Mouse (Mus musculus): ENCODE results near the gene Per3.
"Not testable (repeated sequence)": the region's sequence is repeated elsewhere in the genome, so short reads cannot be mapped to it uniquely, and the experiment has no call there.

Gene Per3

DNA sequence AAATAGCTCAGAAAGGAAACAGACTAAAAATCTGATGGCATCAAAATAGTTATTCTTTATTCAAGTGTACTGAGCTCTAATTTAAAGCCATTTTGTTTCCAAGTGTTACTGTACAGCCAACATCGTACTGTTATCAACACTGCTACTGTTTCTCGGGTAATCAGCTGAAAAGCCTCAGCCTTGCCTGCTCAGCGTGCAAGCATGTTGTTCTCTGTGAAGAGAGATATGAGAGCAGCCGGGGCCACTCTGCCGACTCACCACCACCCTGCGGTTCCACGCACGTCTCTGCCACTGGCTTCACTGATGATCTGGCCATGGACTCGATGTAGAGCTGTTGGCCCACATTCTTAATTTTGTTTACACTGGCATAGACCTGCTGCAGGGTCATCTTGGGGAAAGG lies 20.3 kb downstream of the Per3 start:
- DNase-seq (ENCODE audit: low spot score in 2 of 2): no peak

DNA sequence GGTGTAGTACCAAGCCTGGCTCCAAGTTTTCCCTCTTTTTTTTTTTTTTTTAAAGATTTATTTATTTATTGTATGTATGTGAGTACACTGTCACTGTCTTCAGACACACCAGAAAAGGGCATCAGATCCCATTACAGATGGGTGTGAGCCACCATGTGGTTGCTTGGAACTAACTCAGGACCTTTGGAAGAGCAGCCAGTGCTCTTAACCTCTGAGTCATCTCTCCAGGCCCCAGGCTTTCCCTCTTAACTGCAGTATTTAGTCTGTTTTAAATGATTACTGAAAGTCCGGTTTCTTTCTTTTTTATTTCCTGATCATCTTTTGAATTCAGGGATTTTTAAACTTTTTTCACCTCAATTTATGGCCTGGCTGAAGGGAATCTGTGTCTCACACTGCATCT lies 27.1 kb downstream of the Per3 start:
- not testable (repeated sequence) for DNase-seq (ENCODE audit: low spot score in 2 of 2)

DNA sequence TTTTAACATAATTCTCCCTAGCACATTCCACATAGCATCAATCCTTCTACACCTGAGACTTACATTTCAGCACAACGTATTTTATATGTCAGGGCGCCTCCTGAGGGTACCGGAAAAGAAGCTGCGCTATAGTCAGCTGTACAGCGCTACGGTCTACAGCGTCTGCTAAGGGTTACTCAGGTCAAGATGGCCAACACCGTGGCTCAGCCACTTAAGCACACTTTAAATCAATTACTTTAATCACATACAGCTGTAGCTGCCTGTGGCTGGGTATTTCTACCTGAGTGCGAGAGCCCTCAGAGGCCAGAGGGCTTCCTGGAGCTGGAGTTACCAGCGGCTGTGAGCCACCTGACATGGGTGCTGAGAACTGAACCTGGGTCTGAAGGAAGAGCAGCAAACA lies 28.5 kb downstream of the Per3 start:
- no peak for DNase-seq (ENCODE audit: low spot score in 2 of 2)

DNA sequence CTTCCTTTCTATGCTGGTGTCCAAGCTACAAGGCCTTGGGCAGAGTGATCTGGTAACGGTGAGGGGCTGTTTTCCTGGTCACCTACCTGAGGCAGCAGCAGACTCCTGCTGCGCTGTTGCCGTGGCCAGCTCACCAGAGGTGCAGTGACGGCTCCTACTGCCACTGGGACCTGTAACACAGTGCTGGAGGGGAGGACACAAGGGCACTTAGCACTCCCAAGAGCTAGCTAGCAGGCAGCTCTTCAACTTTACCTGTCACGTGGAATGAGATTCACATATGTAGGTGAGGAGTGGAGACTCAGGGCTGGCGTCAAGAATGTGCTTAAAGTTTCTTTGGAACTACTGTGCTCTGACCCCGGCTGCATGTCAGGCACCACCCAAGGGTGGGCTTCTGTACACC lies 34.1 kb downstream of the Per3 start:
- no peak for DNase-seq (ENCODE audit: low spot score in 2 of 2)

DNA sequence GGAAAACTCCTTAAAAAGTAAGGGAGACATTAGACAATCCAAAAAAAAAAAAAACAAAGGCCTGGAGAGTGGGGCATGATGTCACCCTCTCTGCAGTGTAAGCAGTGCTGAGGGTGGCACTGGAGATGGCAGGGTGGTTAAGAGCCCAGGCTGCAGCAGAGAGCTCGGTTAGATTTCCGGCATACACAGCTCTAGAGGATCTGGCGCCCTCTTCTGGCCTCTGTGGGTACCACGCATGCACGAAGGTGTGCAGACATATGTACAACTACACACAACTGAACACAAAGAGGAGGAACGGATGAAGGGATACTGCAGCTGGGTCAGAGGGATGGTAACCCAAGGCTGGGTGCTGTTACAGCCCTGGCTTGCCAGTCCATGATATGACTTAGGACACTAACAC lies 37.5 kb downstream of the Per3 start:
- peak; percentile 63 to 74 for DNase-seq (ENCODE audit: low spot score in 2 of 2)

DNA sequence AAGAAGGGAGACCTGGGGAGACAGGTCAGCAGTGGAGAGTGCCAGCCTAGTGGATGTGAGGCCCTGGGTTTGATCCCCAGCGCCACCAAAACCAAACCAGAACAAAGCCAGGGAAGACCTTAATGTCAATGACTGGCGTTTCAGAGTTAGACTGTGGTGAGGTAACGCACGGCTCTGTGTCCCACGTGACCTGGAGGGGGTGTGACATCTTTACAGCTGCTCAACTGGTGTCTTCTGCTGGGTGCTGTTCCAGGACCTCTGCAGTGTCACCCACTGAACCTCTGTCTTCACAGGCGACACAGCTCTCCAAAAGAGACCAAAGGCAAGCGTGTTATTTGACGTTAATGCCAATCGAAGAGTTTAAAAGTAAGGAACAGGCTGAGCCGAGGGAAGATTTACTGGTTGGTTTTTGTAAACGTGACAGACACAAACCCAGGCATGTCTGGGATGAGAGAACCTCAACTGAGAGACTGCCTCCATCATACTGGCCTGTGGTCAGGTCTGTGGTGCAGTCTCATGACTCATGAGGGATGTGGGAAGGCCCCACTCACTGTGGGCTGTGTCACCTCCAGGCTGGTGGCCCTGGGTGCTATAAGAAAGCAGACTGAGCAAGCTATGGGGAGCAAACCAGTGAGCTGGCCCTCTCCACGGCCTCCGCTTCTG lies 38.7 kb downstream of the Per3 start:
- peak; percentile 76 to 87 for DNase-seq (ENCODE audit: low spot score in 2 of 2)

DNA sequence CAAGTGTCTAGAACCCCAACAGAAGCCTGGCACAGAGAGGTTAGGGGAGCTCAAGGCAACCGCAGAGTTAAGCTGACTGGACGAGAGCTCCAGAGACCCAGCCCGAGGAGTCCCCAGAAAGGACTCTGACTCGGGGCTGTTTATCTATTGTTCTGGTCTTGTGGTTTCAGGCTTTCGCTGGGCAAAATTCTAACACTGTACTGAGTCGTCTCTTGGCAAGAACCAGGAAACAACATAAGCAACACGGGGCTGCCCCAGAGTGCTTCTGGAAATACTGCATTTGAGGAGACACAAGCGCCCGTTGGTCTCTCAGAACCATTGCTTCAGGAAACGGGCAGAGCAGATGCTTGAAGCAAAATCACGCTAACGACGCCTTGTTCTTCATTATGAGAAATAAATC lies 43.1 kb downstream of the Per3 start:
- DNase-seq (ENCODE audit: low spot score in 2 of 2): no peak

DNA sequence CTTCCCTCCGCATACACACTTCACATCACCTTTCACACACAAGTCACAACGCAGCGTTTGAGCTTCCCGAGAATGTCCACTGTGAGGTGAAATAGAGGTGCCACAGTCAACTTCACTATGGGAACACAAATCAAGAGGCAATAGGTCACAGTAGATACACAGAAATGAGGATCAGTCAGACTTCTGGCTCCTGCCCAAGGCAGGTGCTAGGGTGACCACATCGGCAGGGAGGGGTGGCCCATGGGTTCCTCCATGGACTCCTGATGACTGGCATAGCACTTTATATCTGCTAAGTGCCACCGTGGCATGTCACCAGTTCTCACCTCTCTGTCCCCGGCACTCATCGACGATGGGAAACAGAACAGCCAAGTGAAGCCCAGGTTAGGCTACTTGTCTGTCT lies 45.8 kb downstream of the Per3 start:
- DNase-seq (ENCODE audit: low spot score in 2 of 2): no peak

DNA sequence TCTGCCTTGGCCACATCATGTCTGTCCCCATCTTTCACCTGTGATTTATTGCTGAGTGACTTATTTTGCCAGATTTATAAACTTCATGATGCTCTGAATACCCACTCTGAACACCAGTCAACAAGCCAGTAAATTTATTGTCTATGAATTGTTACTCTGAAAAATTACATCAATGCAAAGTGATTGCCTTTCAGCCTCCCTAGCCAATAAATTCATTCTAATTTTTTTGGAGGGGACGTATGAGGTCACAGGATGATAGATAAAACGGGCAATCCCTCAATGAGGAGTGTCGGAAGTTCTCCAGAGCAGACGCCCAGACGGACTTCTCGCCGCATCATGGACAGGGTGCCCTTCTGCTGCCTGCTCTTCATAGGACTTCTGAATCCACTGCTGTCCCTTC lies 47.7 kb downstream of the Per3 start, which contains the start of gene Uts2:
Gene Uts2 (plus strand): TSS at position 301 of the 400 bp plus-strand sequence.
- no peak for DNase-seq (ENCODE audit: low spot score in 2 of 2)

DNA sequence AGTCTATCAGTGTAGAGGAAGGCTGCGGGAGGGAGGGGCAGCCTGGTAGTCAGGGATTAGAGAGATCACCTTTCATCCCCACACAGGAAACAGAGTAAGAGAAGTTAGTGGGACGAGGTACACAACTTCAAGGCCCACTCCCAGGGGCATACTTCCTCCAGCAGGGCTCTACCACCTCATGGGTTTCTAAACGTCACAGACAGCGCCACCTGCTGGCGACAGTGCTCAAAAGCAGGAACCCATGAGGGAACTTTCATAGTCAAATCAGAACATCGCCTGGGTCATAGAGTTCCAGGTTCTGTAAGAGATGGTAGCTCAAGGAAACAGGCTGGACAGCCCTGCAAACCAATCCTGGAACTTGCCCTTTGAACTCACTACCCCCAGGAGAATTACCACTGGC lies 54.3 kb downstream of the Per3 start:
- DNase-seq (ENCODE audit: low spot score in 2 of 2): peak in 1 of 2 experiments; percentile 26

DNA sequence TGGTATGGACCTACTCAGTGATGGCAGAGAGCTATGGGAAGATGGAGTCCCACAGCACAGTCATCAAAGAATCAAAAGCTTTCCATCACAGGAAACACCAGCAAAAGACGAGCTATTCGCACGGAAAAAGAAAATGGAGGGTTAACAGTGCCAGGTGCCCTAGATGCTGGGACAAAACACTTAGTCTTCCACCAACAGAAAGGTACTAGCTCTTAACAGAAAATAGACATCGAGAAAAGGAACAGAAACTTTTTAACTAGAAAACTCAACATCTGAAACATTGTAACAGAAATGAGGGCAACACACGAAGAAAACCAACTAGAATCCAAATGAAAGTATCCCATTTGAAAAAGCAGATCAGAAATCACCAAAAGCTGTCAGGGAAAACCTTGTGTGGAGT lies 64.3 kb downstream of the Per3 start:
- no peak for DNase-seq (ENCODE audit: low spot score in 2 of 2)

DNA sequence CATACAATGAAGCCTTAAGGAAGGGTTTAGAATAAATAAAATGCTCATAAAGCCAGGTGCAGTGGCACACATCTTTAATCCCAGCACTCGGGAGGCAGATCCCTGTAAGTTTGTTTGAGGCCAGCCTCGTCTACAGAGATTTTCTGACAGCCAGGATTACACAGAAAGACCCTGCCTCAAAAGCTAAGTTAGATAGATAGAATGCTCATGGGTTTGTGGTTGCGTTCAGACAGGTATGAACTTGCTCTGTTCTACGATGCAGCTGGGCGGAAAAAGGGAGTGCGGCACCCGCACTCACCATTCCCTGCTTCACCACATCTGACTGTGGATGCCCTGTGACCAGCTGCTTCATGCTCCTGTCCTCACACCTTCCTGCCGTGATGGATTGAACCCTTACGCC lies 65.0 kb downstream of the Per3 start:
- no peak for DNase-seq (ENCODE audit: low spot score in 2 of 2)

DNA sequence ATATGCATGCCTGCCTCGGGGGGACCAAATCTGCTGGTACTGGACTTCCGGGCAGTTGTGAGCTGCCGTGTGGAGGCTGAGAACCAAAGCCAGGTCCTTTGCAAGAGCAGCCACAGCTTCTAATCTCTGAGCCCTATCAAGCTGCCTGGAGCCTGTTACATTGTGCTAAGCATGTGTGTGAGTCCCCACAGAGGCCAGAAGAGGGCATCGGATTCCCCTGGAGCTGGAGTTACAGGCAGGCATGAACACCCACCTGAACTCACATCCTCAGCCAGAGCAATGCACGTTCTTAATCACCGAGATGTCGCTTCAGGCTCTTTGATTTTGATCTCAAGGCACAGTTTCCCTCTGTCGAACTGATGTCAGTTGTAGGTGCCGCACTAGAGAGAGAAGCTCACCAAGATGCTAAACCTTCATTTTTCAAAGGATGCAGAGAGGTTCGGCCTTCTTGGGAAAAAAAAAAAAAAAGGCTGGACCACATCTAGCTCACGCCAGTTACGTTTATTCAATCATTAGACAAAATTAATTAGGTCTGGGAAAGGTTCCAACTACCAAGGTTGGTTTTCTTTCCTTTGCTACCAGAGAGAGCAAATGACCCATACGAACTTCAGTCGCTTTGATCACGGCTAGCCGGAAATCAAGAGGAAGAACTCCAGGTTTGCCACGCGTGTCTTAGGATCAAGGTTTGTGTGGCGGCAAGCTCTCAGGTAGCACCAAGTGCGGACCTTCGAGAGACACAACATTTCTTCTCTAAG lies 66.1 kb downstream of the Per3 start:
- DNase-seq (ENCODE audit: low spot score in 2 of 2): no peak

DNA sequence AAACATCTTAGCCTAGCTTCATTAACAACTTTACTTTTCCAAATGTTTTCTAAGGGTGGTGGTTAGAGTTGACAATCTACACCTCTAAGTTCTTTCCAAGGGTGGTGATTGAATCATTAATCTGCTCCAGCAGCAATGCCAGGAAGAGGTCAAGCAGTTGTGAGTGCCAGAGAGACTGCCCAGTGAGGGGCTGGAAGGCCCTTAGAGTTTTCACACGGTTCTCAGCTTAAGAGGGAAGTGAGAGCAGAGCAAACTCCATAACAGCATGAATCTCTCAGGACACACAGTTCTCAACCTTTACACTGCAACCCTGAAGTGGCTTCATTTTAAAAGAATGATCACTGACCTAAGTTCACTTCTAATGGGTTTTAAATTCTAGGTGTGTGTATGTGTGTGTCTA lies 69.3 kb downstream of the Per3 start:
- DNase-seq (ENCODE audit: low spot score in 2 of 2): no peak

DNA sequence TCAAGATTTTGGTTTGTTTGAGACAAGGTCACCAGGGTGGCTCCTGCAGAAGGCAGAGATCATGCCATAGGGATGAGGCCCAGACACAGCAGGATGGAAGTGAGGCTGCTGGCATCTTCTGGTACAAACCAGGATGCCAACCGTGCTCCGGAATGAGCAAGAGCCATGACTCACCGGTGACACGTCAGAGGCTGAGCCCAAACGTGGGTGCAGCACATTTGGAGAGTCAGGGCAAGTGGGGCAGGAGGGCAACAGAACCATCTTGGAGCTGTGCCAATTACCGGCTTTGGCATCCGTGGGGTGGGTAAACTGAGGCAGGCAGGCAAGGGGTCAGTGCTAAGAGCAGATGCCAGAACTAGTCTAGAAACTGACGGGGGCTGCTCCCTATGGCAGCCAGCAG lies 71.2 kb downstream of the Per3 start:
- no peak for DNase-seq (ENCODE audit: low spot score in 2 of 2)

DNA sequence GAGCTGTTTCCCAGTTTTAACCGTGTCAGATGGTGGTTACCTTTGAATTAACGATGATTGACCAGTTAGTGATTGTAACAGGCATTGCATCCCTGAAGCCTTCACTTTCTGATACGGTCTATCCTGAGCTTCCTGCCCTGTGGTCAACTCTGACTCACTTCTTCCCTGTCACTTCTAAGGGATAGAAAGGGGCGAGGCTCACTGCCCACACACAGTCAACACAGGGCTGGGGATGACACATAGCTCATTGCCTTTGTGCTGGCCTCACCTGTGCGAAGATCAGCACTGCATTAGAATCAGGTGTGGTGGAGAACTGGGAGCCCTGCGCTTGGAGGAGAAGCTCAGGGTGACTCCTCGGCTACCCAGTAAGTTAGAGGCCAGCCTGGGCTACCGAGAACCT lies 75.5 kb downstream of the Per3 start:
- DNase-seq (ENCODE audit: low spot score in 2 of 2): no peak

DNA sequence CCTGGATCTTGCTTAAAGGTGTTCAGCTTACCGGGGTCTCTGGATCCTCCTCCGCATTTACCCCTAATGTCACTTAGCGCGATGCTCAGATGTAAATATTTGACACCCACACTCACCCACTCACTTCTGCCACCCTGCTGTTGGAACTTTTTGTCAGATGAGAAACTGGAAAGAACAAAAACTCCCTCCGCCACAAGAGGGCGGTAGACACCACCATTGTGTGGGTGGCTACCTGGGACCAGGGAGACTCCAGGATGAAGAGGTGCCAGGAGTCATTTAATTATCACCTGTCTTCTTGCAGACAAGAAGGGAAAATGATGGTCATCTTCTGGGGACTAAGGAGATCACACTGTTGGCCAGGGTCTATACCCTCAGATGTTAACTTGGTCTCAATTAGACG lies 77.9 kb downstream of the Per3 start:
- peak; percentile 54 to 63 for DNase-seq (ENCODE audit: low spot score in 2 of 2)

DNA sequence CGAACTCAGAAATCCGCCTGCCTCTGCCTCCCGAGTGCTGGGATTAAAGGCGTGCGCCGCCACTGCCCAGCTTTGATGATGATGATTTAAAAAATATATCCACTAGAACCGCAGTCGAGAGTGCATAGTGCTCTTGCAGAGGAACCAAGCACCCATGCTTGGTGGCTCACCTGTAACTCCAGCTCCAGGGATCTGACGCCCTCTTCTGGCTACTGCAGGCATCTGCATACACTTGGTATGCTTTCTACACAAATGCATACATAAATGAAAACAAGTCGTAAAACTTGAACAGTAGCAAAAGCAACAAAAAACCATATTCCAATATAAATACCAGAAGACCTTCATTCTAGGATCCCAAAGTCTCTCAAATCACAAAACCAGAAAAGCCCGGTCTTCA lies 78.9 kb downstream of the Per3 start:
- peak; percentile 13 to 14 for DNase-seq (ENCODE audit: low spot score in 2 of 2)

DNA sequence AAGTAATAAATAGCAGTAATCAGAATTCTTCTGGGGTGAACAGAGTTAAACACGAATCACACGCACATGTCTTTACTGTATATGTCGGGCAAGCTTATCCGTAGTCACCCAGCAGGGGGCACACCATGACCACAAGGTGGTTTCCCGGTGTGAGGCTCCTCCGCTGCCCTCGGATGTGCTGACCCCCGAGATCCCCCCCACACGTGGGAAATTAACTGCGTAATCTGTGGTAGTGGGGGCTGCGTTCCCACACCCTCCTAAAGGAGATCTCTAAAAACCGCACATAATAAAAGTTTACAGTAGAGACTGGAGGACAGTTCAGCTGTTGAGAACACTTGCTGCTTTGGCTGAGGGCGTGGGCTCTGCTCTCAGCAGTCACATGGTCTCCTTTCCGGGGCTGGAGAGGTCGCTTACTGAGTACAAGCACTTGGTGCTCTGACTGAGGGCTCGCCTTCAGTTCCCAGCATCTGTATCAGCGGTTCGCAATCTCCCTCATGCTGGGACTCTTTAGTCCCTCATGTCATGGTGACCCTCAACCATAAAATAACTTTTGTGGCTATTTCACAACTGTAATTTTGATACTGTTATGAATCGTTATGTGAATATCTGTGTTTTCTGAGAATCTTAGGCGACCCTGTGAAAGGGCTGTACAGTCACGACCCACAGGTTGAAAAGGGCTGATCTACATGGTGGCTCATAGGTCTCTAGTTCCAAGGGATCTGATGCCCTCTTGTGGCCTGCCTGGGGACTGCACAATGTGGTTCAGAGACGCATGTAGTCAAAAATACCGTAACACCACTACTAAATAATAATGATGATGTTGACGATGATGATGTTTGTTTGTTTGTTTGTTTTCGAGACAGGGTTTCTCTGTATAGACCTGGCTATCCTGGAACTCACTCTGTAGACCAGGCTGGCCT lies 79.6 kb downstream of the Per3 start:
- peak; percentile 86 to 89 for DNase-seq (ENCODE audit: low spot score in 2 of 2)

DNA sequence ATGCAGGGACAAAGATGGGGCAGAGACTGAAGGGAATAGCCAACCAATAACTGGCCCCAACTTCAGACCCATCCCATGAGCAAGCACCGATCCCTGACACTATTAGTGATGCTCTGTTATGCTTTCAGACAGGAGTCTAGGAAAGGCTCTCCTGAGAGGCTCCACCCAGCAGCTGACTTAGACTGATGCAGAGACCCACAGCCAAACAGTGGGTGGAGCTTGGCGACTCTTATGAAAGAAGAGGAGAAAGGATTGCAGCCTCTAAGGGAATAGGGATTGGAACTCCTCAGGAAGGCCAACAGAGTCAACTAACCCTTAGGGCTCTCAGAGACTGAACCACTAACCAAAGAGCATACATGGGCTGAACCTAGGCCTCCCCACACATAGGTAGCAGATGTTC lies 80.8 kb downstream of the Per3 start:
- DNase-seq (ENCODE audit: low spot score in 2 of 2): no peak

DNA sequence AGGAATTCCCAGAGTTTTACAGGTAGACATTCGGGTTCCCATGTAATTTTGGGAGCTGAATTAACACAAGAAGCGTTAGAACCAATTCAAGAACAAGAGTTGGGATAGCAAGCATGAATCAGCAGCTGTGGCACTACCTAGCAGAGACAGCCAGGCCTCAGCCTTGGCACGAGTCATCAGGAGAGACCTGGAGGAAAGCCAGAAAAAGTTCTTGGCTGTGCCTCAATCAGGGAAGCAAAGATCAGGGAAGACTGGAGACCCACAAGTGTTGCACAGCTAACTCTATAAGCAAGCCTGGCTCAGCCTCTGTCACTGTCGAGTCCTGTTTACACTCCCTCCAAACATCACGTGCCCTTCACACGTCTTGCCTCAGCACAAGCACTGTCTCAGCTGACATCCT lies 82.2 kb downstream of the Per3 start:
- DNase-seq (ENCODE audit: low spot score in 2 of 2): no peak

DNA sequence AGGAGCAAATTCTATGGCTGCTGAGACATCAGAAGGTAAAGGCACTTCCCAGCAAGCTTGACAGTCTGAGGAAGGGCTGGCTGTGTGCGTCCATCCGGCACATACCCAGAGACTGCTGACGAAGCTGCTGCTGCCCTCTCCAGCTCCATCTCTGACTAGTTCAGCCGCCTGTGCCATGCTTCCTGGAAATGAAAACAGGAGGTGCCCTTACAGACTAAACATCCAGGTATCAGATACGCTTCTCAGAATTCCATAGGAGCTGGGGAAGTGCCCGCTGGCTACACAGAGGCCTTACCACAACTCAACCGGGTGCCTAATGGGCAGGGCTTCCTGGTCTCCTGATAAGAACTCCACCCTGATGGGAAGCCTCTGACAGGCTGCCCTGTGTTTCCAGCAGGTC lies 85.9 kb downstream of the Per3 start:
- DNase-seq (ENCODE audit: low spot score in 2 of 2): no peak

DNA sequence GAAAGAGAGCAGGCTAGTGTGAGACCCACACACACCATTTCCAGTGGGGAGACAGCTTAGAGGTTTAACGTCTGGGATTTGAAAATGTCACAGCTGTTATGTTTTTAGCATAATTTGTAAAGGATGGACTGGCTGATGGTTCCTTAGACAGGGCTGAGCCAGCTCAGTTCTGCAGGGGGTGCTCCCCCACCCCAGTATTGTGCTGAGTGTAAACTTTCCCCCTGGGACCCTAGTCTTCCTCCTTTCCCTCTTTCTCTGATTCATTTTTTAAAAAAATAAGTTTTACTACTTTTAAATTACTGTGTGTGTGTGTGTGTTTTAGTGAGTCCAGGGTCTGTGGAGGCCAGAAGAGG lies 87.4 kb downstream of the Per3 start:
- no peak for DNase-seq (ENCODE audit: low spot score in 2 of 2)

Data from natural killer cell, adult 2 months (primary cell).